Mouse (Mus musculus) MEL (cell line): ENCODE results near the gene Sh3bp4. TPM values are rescaled to one million over a fixed set of nuclear protein-coding genes. Genes with fewer than 3 reads are reported as not detected.

ENCODE experiments used
- DNase-seq: peaks from one replicate; pipeline ENCODE4 v3.0.0; 2011; ENCODE audit warnings: low read depth, low spot score
- H3K27ac ChIP-seq: 2 replicates; pipeline ENCODE4 v1.5.1; 2012; ENCODE audit warnings: low read depth, mild to moderate bottlenecking, control low read depth, low read length, moderate library complexity; ENCODE audit not compliant: control insufficient read depth
- H3K27me3 ChIP-seq, 2 experiments: fragments of 150-350 bp in 1 of 2; sonication (generic) in 1 of 2; 2 replicates each; pipeline ENCODE4 v1.6.1; 2012; ENCODE audit warnings: low read length in 2 of 2, mild to moderate bottlenecking in 2 of 2, improper control_type of control experiment in 1 of 2, moderate library complexity in 1 of 2; ENCODE audit not compliant: insufficient read depth in 2 of 2, control insufficient read depth in 1 of 2
- H3K36me3 ChIP-seq, 2 experiments: 2 replicates each; pipeline ENCODE4 v1.6.1; 2012 to 2014; ENCODE audit warnings: low read length in 2 of 2, improper control_type of control experiment in 1 of 2, inconsistent platforms in 1 of 2, mild to moderate bottlenecking in 1 of 2; ENCODE audit not compliant: insufficient read depth in 2 of 2, control insufficient read depth in 1 of 2
- H3K4me1 ChIP-seq, 2 experiments: fragments of 150-350 bp in 1 of 2; sonication (generic) in 1 of 2; 2 replicates each; pipeline ENCODE4 v1.6.1; 2012; ENCODE audit warnings: low read length in 2 of 2, improper control_type of control experiment in 1 of 2, mild to moderate bottlenecking in 1 of 2; ENCODE audit not compliant: insufficient read depth in 2 of 2, control insufficient read depth in 1 of 2
- H3K4me3 ChIP-seq, 2 experiments: fragments of 150-350 bp in 1 of 2; sonication (generic) in 1 of 2; 2 replicates each; pipeline ENCODE4 v1.5.1; 2012; ENCODE audit warnings: low read depth in 2 of 2, low read length in 2 of 2, mild to moderate bottlenecking in 2 of 2, moderate library complexity in 2 of 2, control low read depth in 1 of 2, improper control_type of control experiment in 1 of 2; ENCODE audit not compliant: control insufficient read depth in 1 of 2, insufficient read depth in 1 of 2
- H3K79me2 ChIP-seq: 2 replicates; pipeline ENCODE4 v1.6.1; 2012; ENCODE audit warnings: mild to moderate bottlenecking, low read length, moderate library complexity; ENCODE audit not compliant: control insufficient read depth, poor library complexity, insufficient read depth
- H3K9ac ChIP-seq: 2 replicates; pipeline ENCODE4 v1.6.1; 2012; ENCODE audit warnings: low read depth, mild to moderate bottlenecking, control low read depth, low read length, moderate library complexity; ENCODE audit not compliant: control insufficient read depth, poor library complexity, severe bottlenecking
- H3K9me3 ChIP-seq: fragments of 150-350 bp; sonication (generic); replicated peaks from 2 replicates; pipeline ENCODE4 v1.6.1; 2012; ENCODE audit warnings: mild to moderate bottlenecking, low read length, improper control_type of control experiment, moderate library complexity; ENCODE audit not compliant: insufficient read depth
- CHD1 ChIP-seq: IDR thresholded peaks from 2 replicates; pipeline ENCODE4 v1.6.1; 2012; ENCODE audit warnings: low read depth, mild to moderate bottlenecking, inconsistent platforms, low read length, improper control_type of control experiment
- EP300 ChIP-seq, 2 experiments: IDR thresholded peaks; 2 replicates each; pipeline ENCODE4 v1.6.1; 2011; ENCODE audit warnings: improper control_type of control experiment in 2 of 2, low read length in 2 of 2, low read depth in 1 of 2, mild to moderate bottlenecking in 1 of 2
- ETS1 ChIP-seq: IDR thresholded peaks from 2 replicates; pipeline ENCODE4 v1.6.1; 2012; ENCODE audit warnings: low read depth, mild to moderate bottlenecking, inconsistent platforms, low read length, improper control_type of control experiment, moderate library complexity
- HCFC1 ChIP-seq: IDR thresholded peaks from 2 replicates; pipeline ENCODE4 v1.6.1; 2012; ENCODE audit warnings: low read depth, mild to moderate bottlenecking, inconsistent platforms, low read length, improper control_type of control experiment, moderate library complexity
- JUND ChIP-seq: IDR thresholded peaks from 2 replicates; pipeline ENCODE4 v1.6.1; 2011; ENCODE audit warnings: low read depth, mild to moderate bottlenecking, improper control_type of control experiment, low read length
- KAT2A ChIP-seq: conservative IDR thresholded peaks from 2 replicates; pipeline ENCODE4 v1.6.1; 2012; ENCODE audit warnings: low read depth, low read length, improper control_type of control experiment, inconsistent platforms
- MAFK ChIP-seq: IDR thresholded peaks from 2 replicates; pipeline ENCODE4 v1.6.1; 2011; ENCODE audit warnings: low read depth, mild to moderate bottlenecking, low read length, improper control_type of control experiment, borderline replicate concordance
- MXI1 ChIP-seq: IDR thresholded peaks from 2 replicates; pipeline ENCODE4 v1.6.1; 2011; ENCODE audit warnings: mild to moderate bottlenecking, low read depth, low read length, improper control_type of control experiment
- POLR2AphosphoS2 ChIP-seq: IDR thresholded peaks from 2 replicates; pipeline ENCODE4 v1.6.1; 2011; ENCODE audit warnings: low read length, improper control_type of control experiment
- RAD21 ChIP-seq: IDR thresholded peaks from 2 replicates; pipeline ENCODE4 v1.6.1; 2011; ENCODE audit warnings: mild to moderate bottlenecking, low read depth, low read length, improper control_type of control experiment
- TBP ChIP-seq: IDR thresholded peaks from 2 replicates; pipeline ENCODE4 v1.8.0; 2011; ENCODE audit warnings: low read depth, low read length, improper control_type of control experiment
- polyA plus RNA-seq, 2 experiments: library from polyadenylated mRNA; stranded (reverse) in 1 of 2; unstranded in 1 of 2; fragments of >175 nt in 1 of 2; fragments of >200 nt in 1 of 2; gene quantifications; 2 replicates each; pipeline versions ENCODE4 v1.2.1 to v1.2.4; 2012; ENCODE audit warnings: low replicate concordance in 2 of 2, low read depth in 1 of 2; ENCODE audit not compliant: insufficient read length in 2 of 2, insufficient read depth in 1 of 2, missing spikeins in 1 of 2
- total RNA-seq: library from RNA; depleted of rRNA; stranded (reverse); fragments of 300-350 nt; gene quantifications from 2 replicates; pipeline ENCODE4 v1.2.3, GENCODE M21; 2012

Gene Sh3bp4
- total and polyA plus RNA-seq, 3 experiments: not detected

GRCm38 (mm10) chr1:89029136-89029927 is 40.9 kb upstream of the Sh3bp4 start:
- Histone ChIP-seq H3K36me3 (no peaks in the 10 kb centered on the region), H3K27ac (no peak overlapping the region), H3K79me2 (no peaks in the 10 kb centered on the region)
- TF ChIP-seq TBP: no peak
- no peak for TF ChIP-seq RAD21
- TF ChIP-seq, all 39 proteins: peak for 0
- H3K9ac ChIP-seq: no peak overlapping the region
- no peaks in the 10 kb centered on the region for H3K4me1 ChIP-seq
- no peak for DNase-seq
- no peaks in the 10 kb centered on the region for H3K27me3 ChIP-seq
- no peaks in the 10 kb centered on the region for H3K9me3 ChIP-seq
- H3K4me3 ChIP-seq: no peak overlapping the region

- no peaks in the 10 kb centered on the region for H3K4me1 ChIP-seq
- no peak overlapping the region for H3K4me3 ChIP-seq
- H3K27ac ChIP-seq: no peak overlapping the region
- no peaks in the 10 kb centered on the region for H3K79me2 ChIP-seq
- H3K9me3 ChIP-seq: no peaks in the 10 kb centered on the region
- no peak overlapping the region for H3K9ac ChIP-seq
- no peaks in the 10 kb centered on the region for H3K36me3 ChIP-seq
- H3K27me3 ChIP-seq: no peaks in the 10 kb centered on the region; a peak in 1 of 4 replicates
- DNase-seq: no peak
- no peak for TF ChIP-seq POLR2AphosphoS2
- no peak for TF ChIP-seq MXI1
- TF ChIP-seq, all 39 proteins: peak for 0
Observed at GRCm38 (mm10) chr1:89033661-89034060, 36.6 kb upstream of the Sh3bp4 start.

- no peaks in the 10 kb centered on the region for H3K36me3 ChIP-seq
Observed at GRCm38 (mm10) chr1:89034061-89034460, 36.2 kb upstream of the Sh3bp4 start.

GRCm38 (mm10) chr1:89035115-89035514 is 35.1 kb upstream of the Sh3bp4 start:
- TF ChIP-seq RAD21: no peak
- no peak for TF ChIP-seq ETS1
- TF ChIP-seq JUND: no peak
- no peak for TF ChIP-seq EP300 (IDR thresholded peaks at IDR 0.05; ENCODE audit: low read depth in 1 of 2, low read length in 2 of 2)
- no peak for TF ChIP-seq HCFC1
- no peak for TF ChIP-seq KAT2A
- H3K4me3 ChIP-seq: no peak overlapping the region
- DNase-seq: no peak
- no peaks in the 10 kb centered on the region; a peak in 1 of 4 replicates for H3K27me3 ChIP-seq
- H3K79me2 ChIP-seq: no peaks in the 10 kb centered on the region
- H3K27ac ChIP-seq: no peak overlapping the region
- no peaks in the 10 kb centered on the region for H3K4me1 ChIP-seq
- no peak overlapping the region for H3K9ac ChIP-seq
- H3K9me3 ChIP-seq: no peaks in the 10 kb centered on the region
- H3K36me3 ChIP-seq: no peaks in the 10 kb centered on the region

More at GRCm38 (mm10) chr1:89034061-89034460, 36.2 kb upstream of the Sh3bp4 start:
- Histone ChIP-seq H3K27me3 (no peaks in the 10 kb centered on the region; a peak in 1 of 4 replicates), H3K4me1 (no peaks in the 10 kb centered on the region), H3K9ac (no peak overlapping the region), H3K4me3 (no peak overlapping the region), H3K79me2 (no peaks in the 10 kb centered on the region), H3K27ac (no peak overlapping the region), H3K9me3 (no peaks in the 10 kb centered on the region)
- DNase-seq: no peak
- TF ChIP-seq CHD1 (no peak), MAFK (peak; percentile 85)
